Mouse (Mus musculus) splenic B cell, adult 2 months (primary cell): ENCODE data around the gene Tmem120b.

ENCODE experiments used
- DNase-seq: peaks from one replicate; pipeline ENCODE4 v3.0.0-alpha.2; 2011; ENCODE audit warnings: low read depth, low spot score
- H3K27me3 ChIP-seq: 2 replicates; pipeline ENCODE4 v1.6.1; 2012; ENCODE audit warnings: mild to moderate bottlenecking, low read length, moderate library complexity, mixed read lengths; ENCODE audit not compliant: control insufficient read depth, poor library complexity, insufficient read depth, severe bottlenecking
- H3K36me3 ChIP-seq: 2 replicates; pipeline ENCODE4 v1.6.1; 2012; ENCODE audit warnings: mild to moderate bottlenecking, low read length, moderate library complexity, mixed read lengths; ENCODE audit not compliant: control insufficient read depth, poor library complexity, insufficient read depth, severe bottlenecking

The Tmem120b gene

DNA sequence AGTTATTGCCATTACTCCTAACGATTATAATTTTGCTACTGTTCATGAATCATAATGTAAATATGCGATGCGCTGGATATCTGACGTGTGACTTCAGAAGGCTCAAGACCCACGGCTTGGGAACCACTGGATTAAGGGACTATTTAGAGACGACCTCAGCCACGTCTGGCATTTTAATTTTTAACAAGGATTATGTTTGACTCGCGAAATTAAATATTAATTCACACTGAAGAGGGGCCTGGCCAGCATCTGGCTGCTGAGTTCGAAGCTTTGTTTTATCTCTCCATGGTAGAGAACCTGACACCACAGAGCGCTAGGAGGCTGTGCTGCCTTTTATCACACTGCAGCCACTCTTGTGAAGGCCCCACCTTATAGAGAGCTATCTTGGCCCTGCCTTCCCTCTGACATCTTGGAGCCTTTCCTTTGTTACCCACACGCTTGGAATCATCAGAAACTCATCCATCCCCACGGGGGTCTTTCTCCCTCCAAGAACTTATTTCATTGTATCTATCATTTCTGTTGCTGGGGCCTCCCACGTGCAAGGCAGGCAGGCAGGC lies 24.9 kb downstream of the Tmem120b start:
- DNase-seq, result no peak
- Histone ChIP-seq H3K36me3 (no peaks in the 10 kb centered on the region), H3K27me3 (no peaks in the 10 kb centered on the region)

DNA sequence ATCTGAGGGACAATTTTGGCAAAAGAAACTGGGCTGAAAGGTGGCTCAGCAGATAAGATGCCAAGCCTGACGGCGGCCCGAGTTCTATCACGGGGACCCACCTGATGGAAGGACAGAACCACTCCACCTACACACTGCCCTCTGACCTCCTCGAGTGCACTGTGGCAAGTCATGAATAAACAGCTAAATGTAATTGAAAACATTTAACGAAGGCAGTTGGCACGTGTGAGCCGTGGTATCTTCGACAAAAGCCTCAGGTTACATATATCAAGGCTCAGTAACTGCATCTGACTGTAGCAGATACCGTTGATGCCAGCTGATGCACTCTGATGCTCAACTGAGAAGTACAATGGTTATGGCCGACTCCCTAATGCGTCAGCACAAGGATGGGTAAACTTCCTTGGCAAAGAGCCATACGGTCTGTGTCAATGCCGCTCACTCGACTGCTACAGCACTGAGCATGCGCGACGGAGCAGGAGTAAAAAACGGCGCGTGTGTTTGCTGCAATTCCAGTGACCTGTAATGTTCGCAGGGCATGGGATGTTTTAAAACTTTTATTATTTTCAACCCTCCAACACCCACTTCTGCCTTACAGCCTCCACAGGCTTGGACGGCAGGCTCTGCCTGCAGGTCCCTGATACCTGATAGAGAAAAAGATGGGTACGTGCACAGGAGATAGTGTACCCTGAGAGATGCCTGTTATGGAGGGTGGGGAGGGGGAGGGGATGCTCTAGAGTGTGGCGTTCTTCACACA lies 26.2 kb downstream of the Tmem120b start:
- Histone ChIP-seq H3K36me3 (no peaks in the 10 kb centered on the region), H3K27me3 (no peaks in the 10 kb centered on the region)
- DNase-seq, result no peak

DNA sequence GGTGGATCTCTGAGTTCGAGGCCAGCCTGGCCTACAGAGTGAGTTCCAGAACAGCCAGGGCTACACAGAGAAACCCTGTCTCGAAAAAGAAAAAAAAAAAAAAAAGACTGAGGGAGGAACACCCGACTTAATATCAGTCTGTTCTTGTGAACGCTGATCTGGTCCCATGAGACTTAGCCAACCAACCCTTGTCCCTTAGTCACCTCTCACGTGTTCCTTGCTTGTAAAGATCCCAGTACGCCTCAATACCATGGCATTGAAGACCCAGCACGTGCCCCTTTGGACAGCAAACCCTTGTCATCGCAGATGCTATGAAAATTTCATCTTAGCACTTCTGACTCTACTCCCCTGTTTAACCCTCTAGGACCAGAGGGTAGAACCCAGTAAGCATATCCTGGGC lies 28.1 kb downstream of the Tmem120b start:
- no peak for DNase-seq
- no peaks in the 10 kb centered on the region for H3K36me3 ChIP-seq
- no peaks in the 10 kb centered on the region for H3K27me3 ChIP-seq

DNA sequence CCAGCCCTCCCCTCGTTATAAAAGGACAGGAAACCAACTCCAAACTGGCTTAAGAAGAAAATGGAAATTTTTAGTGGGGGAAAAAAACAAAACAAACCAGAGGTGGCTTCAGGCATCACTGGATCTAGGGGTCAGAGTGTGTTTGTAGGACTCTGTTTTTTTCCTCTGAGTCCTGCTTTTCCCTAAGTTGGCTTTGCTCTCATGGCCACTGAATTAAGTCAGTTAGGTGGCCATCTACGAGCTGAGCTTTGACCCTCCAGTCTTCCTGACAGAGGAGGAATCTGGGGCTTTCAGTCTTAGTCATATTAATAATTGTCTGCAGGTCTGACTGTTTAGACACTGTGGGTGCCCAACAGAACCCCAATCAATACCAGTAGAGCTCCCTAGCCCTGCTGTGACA lies 30.3 kb downstream of the Tmem120b start:
- DNase-seq, result no peak
- Histone ChIP-seq H3K36me3 (no peaks in the 10 kb centered on the region), H3K27me3 (no peaks in the 10 kb centered on the region)

DNA sequence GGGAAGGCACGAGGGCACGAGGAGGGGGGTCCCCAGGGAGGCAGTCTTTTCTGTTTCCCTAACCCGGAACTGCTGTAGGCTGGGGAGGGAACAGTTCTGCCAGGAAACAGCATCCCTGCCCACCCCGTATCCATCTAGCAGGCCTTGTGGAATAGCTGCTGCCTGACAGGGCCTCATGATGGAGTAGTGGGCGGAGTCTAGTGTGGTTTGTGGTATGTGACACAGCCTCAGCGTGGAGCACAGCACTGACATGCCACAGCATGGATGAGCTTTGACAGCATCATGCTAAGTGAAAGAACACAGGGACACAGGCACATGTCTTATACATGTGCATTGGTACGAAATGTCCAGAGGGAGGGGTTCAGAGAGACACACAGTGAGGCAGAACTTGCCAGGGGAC lies 34.2 kb downstream of the Tmem120b start:
- Histone ChIP-seq H3K27me3 (no peaks in the 10 kb centered on the region), H3K36me3 (no peaks in the 10 kb centered on the region)
- no peak for DNase-seq

DNA sequence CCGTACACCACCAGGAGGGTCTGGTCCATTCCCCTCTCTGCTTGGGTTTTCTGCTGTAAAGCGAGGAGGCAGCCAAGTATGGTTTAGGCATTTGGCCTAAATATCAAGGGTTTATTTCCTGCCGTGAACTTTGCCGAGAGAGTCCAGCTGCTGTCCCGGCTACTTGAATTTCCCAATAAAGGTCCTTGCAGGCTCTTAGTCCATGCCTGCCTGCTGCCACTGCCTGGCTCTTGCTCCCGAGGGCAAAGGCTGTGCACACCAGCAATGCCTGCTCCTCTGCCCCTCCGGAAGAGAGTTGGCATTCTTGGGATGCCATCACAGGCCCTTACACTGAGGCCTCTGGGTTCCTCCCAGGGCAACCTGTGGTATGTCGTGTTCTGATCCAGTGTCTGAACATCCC lies 35.3 kb downstream of the Tmem120b start:
- no peaks in the 10 kb centered on the region for H3K36me3 ChIP-seq
- no peak for DNase-seq
- H3K27me3 ChIP-seq, result no peaks in the 10 kb centered on the region

DNA sequence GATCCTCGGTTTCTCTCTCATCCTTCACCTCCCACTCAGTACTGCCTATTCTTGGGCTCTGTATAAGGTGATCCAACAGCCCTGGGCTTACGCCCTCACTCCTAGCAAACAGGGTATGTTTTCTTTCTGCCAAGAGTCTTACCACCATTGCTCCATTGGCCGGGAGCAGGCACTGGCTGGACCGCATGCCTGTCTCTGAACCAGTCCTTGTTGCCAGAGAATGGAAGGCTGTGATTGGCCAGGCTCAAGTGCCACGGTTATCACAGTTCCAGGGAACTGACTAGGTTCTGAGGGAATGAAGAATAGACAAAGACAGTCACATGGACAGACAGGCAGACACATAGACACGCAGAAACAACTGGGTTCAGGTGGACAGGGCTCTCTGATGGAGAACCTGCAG lies 36.6 kb downstream of the Tmem120b start:
- no peaks in the 10 kb centered on the region for H3K36me3 ChIP-seq
- H3K27me3 ChIP-seq, result no peaks in the 10 kb centered on the region
- DNase-seq, result no peak

DNA sequence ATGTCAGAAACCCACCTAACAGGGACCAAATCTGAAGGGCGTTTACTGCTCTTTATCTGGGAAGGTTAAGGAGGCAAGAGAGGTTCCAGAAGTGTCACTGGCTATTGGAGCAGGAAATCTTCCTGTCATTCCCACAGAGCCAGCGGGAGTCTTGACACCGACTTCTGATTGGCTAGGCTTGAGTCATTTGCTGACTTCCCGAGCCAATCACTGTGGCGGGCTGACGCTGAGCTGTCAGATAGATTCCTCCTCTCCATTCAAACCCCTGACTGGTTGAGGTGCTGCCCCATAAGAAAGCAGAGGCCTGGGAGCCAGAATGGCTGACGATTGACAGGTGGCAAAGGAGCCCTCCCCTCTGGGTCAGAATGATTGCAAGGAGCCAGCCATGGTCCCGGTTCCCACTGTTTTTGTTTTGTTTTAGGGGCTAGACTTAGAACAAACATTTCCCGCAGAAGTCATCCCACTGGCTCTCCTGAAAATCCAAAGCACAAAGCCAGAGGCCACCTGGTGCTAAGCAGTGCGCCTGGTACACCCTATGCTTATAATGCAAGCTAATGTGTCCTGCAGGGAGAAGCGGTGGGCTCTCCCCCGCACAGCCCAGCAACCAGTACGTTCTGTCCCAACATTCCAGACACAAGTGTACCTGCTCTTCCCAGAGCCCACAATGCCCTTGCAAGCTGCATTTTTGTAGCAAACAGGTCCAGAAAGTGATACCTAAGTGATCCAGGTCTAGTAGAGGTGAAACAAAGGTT lies 41.4 kb downstream of the Tmem120b start:
- DNase-seq, result no peak
- Histone ChIP-seq H3K36me3 (no peaks in the 10 kb centered on the region), H3K27me3 (no peaks in the 10 kb centered on the region)

DNA sequence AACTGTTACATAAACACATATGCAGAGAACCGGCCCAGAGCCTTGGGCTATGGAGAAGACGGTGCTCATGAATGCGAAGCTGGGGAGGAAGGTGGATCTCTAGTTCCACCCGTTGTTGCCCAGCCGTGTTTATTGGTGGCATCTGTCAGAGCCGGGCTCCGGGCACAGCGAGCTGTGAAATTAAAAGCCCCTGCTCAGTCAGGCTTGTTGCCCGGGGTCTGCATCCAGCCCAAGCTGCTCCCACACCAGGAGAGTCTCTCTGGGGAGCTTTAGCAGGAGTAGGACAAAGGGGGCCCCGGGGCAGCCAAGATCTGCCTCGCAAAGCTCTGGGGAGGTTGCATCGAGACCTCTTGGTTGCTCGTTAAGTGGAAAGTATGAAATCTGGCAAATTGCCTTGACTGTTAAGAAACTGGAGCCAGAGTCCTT lies 42.1 kb downstream of the Tmem120b start:
- DNase-seq, result no peak
- H3K36me3 ChIP-seq, result no peaks in the 10 kb centered on the region
- H3K27me3 ChIP-seq, result no peaks in the 10 kb centered on the region

DNA sequence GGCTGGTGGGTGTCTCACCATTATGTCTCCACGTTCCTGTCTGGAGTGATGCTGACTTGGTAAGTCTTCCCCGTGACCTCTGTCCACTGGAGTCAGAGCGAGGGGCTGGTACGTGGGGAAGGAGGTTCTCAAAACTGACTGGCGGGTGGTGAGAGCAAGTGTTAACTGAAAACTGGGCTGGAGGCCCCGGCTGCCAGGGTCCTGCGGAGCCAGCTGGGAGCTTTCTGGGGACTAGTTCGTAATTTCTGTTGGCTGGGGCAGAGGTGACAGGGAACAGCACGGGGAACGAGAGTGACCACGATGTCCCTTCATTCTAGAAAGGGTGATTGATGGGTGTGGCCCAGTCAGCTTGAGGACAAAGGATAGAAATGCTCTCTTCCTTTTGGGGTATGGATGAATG lies 45.9 kb downstream of the Tmem120b start:
- no peaks in the 10 kb centered on the region for H3K27me3 ChIP-seq
- no peak for DNase-seq
- no peaks in the 10 kb centered on the region; the same call in 1 of the 2 replicates for H3K36me3 ChIP-seq

DNA sequence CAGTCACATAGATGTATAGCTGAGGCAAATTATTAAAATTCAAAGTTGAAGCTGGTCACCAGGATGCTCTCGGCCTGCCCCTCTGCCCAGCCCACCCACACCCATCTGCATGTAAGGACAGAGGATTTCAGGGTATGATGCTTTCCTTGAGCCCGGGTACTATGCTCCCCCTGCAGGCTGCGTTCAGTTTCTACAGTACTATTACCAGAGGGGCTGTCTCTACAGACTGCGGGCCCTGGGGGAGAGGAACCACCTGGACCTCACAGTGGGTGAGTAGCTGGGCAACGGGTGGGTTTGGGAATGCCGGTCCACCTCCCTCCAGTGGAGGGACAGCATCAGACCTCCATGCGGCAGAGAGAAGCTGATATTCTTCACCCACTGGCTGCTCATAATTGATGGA lies 46.7 kb downstream of the Tmem120b start:
- Histone ChIP-seq H3K36me3 (no peaks in the 10 kb centered on the region; the same call in 1 of the 2 replicates), H3K27me3 (no peaks in the 10 kb centered on the region)
- peak; percentile 50 for DNase-seq

DNA sequence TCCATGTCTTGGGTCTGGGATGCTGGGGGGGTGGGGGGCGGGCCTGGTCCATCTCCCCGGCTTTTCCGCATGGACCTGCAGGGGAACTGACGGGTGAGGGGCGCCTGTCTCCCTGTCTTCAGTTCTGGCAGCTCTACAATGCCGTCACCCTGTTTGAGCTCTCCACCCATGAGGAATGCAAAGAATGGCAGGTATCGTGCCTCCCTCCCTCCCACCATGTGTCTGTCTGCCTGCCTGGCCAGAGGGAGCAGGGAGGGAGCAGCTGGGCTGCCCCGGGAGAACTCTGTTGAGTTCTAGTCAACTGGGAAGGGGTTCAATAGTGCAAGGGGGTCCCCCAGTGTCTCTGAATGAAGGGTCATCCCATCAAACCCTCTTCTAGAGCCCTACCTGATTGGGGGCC lies 47.9 kb downstream of the Tmem120b start:
- no peaks in the 10 kb centered on the region; the same call in none of the 2 replicates for H3K36me3 ChIP-seq
- no peaks in the 10 kb centered on the region for H3K27me3 ChIP-seq
- no peak for DNase-seq

DNA sequence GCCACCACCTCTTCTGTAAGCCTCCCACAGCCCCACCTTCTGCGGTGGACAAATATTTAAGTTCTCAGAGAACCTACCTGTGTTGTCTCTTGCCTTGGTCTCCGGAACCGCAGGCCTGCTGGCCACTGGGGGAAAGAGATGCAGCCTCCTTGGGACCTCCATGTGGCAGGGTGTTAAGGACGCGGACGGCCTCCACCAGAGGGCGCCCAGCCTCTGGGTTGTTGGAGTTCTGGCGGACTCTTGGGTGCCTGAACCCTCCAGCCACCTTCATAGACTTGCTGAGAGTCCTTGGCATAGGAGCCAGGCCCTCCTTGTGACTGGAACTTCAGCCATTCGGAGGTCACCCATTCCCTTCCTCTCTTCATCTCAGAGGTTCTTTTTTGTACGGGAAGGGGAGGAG lies 49.0 kb downstream of the Tmem120b start:
- DNase-seq, result peak; percentile 90
- Histone ChIP-seq H3K27me3 (no peaks in the 10 kb centered on the region), H3K36me3 (peaks cover 2% of the 10 kb centered on the region)

DNA sequence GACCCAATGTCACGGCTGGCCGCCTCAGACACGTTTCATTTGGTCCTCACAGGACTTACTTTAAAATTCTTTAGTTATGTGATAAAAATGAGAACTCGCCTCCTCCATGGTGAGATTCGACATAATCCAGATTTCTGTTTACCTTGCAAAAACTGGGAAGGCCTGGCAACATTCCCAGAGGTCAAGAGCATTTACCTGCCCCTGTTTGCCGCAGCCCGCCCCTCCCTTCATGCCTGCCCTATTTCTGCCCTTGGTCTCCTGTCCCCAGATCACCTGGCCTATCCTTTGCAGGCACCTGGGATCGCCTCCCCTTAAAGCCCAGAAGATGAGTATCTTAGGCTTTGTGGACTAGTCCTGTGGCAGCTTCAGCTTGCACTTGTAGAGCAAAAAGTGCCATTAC lies 49.6 kb downstream of the Tmem120b start:
- Histone ChIP-seq H3K36me3 (peaks cover 4% of the 10 kb centered on the region), H3K27me3 (no peaks in the 10 kb centered on the region)
- no peak for DNase-seq

DNA sequence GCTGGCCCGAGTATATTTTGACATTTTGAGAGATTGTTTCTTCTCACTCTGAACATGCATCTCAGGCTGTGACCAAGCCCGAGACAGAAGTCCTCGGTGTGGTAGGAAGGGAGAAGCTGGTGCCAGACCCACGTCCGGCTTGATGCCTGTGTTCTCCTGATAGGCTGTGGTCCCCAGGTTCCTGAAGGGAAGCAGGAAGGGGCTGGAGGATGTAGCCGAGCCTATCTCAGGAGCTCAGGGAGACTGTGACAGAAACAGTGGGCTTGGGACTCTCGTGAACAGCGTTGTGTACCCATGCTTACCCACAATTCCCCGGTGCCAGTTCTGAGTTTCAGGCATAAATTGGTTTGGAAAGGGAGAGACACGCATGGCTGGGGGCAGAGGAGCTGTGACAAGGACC lies 50.6 kb downstream of the Tmem120b start:
- H3K27me3 ChIP-seq, result no peaks in the 10 kb centered on the region
- no peak for DNase-seq
- H3K36me3 ChIP-seq, result peaks cover 4% of the 10 kb centered on the region
